Mouse (Mus musculus): Measurements from ENCODE around the gene Phb2. TPM values are rescaled to one million over a fixed set of nuclear protein-coding genes. Genes with fewer than 3 reads are reported as not detected.
A peak's percentile ranks its signal among the peaks of the same experiment; 100 is the strongest.

The Phb2 gene
- polyA plus RNA-seq, 1 experiment from 2014 or later, result 436 TPM

DNA sequence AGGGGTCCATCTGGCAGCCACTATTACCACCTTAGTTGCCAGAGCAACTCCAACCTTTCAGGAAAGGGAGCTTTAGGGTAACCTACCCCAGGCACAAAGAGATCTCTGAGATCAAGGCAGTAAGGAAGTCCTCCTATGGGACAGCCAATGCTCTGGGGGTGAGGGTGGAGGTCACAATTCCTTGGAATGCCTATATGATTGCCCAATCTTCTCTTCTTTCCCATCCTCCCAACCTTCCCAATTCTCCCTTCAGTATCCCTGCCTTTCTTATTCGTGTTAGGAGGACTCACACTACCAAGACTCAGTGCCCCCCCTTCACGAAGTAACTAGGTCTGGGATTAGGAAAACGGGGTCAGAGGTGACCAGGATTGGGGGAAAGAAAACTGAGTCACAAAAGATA lies 43.2 kb downstream of the Phb2 start:
- no peak for DNase-seq (ENCODE audit: low spot score)
- 7% methylated on average over 3 of the region's 3 CpGs for WGBS
- ATAC-seq (replicated peaks; ENCODE audit: low FRiP score, low TSS enrichment, low read depth), result no peak
- peak overlapping the region; percentile 70 for H3K4me2 ChIP-seq (ENCODE audit: low read length)
- peaks cover 7% of the 10 kb centered on the region for H3K36me3 ChIP-seq (ENCODE audit: control insufficient read depth, insufficient read depth, low read length)
- no peaks in the 10 kb centered on the region for H3K27me3 ChIP-seq (replicated peaks; ENCODE audit: control insufficient read depth, insufficient read depth, low read length)
- H3K4me3 ChIP-seq (ENCODE audit: low read depth, low read length), result peak overlapping the region; percentile 80
- H3K27ac ChIP-seq (ENCODE audit: low read depth), result peak overlapping the region; percentile 95; the same call in 1 of the 2 replicates
- H3K9ac ChIP-seq (ENCODE audit: low read length), result peak overlapping the region; percentile 92
- no peaks in the 10 kb centered on the region for H3K9me3 ChIP-seq (ENCODE audit: control insufficient read depth, low read length)
- peaks cover 36% of the 10 kb centered on the region for H3K4me1 ChIP-seq (replicated peaks; ENCODE audit: control insufficient read depth, insufficient read depth, low read length)

DNA sequence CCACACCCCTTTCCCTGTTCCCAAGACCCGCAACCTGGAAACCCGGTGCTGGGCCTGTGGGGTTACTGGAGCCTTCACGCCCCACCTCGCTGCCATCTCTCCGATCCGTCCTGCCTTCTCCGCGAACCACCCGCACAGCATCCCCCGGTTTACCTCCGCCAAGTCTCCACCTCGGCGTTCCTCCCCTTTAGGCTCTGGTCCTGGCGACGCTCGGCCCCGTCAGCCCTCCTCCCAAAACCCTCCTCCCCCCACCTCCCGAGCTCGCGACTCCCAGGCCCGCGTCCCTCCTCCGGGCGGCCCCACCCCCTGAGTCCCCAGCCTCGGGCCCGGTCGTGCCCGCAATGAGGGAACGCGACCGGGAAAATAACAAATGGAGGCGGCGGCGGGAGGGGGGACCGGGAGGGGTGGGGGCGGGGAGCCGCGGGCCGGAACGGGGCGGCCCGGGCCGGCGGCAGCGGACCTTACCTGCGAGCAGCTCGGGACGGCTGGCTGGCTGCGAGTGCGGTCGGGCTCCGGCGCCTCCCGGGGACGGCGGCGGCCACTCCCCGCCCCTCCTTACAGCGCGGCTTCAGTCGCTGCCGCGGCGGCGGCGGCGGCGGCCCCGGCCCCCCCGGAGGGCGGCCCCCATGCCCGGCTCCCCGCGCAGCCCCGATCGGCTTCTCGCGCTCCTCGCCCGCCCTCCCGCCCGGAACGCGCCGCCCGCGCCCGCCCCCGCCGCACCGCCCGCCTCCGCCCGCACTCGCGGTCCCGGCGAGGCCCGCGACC lies 43.9 kb downstream of the Phb2 start, which contains the start of the genes Gm45234 and Atn1:
Gene Gm45234 (minus strand): TSS at position 191 of the 765 bp plus-strand sequence.
Gene Atn1 (minus strand): TSS at position 694 of the 765 bp plus-strand sequence.
- peak; percentile 67 for ATAC-seq (replicated peaks; ENCODE audit: low FRiP score, low TSS enrichment, low read depth)
- H3K9ac ChIP-seq (ENCODE audit: low read length), result peak within 1 kb of the TSS; percentile 92
- peaks cover 36% of the 10 kb centered on the region for H3K4me1 ChIP-seq (replicated peaks; ENCODE audit: control insufficient read depth, insufficient read depth, low read length)
- H3K27ac ChIP-seq (ENCODE audit: low read depth), result peak within 1 kb of the TSS; percentile 95
- no peaks in the 10 kb centered on the region for H3K27me3 ChIP-seq (replicated peaks; ENCODE audit: control insufficient read depth, insufficient read depth, low read length)
- 0% methylated on average over 62 of the region's 100 CpGs for WGBS
- no peaks in the 10 kb centered on the region for H3K9me3 ChIP-seq (ENCODE audit: control insufficient read depth, low read length)
- peak within 1 kb of the TSS; percentile 70 for H3K4me2 ChIP-seq (ENCODE audit: low read length)
- peaks cover 7% of the 10 kb centered on the region for H3K36me3 ChIP-seq (ENCODE audit: control insufficient read depth, insufficient read depth, low read length)
- H3K4me3 ChIP-seq (ENCODE audit: low read depth, low read length), result peak within 1 kb of the TSS; percentile 80
- peak; percentile 85 for DNase-seq (ENCODE audit: low spot score)

DNA sequence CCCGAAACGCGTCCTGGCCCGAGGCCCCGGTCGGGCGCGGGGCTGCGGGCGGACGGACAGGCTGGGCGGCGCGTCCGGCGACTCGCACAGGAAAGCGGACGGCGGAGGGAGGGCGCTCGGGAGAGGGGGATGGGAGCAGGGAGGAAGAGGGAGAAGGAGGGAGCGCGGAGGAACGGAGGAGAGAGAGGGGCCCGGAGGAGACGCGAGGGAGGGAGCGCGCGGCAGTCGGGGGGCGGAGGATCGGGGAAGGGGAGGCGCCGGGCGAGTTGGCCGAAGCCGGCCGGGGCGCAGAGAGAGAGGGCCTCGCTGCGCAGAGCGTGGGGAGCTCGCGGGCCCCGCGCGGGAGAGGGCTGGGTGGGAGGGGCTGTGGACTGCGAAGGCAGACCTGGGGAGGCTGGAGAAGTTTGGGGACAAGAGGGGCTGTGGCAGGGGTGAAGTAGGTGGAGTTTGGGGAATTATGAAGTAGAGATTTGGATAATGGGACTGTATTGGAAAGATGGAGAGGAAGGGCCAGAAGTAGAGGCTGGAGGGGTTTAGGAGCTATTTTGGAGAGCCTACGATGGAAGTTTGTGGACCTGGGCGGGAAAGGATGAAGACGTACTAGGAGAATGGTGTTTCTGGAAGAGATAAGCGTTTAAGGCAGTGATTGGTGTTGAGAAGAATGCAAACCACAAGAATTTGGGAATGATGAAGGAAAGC lies 44.7 kb downstream of the Phb2 start:
- H3K4me1 ChIP-seq (replicated peaks; ENCODE audit: control insufficient read depth, insufficient read depth, low read length), result peaks cover 36% of the 10 kb centered on the region
- peak overlapping the region; percentile 80 for H3K4me3 ChIP-seq (ENCODE audit: low read depth, low read length)
- peak; percentile 90 for DNase-seq (ENCODE audit: low spot score)
- no peaks in the 10 kb centered on the region for H3K27me3 ChIP-seq (replicated peaks; ENCODE audit: control insufficient read depth, insufficient read depth, low read length)
- peak overlapping the region; percentile 92 for H3K9ac ChIP-seq (ENCODE audit: low read length)
- peaks cover 7% of the 10 kb centered on the region for H3K36me3 ChIP-seq (ENCODE audit: control insufficient read depth, insufficient read depth, low read length)
- under 1% methylated on average over 48 of the region's 54 CpGs for WGBS
- ATAC-seq (replicated peaks; ENCODE audit: low FRiP score, low TSS enrichment, low read depth), result peak; percentile 75
- peak overlapping the region; percentile 70 for H3K4me2 ChIP-seq (ENCODE audit: low read length)
- H3K27ac ChIP-seq (ENCODE audit: low read depth), result peak overlapping the region; percentile 95
- H3K9me3 ChIP-seq (ENCODE audit: control insufficient read depth, low read length), result no peaks in the 10 kb centered on the region

DNA sequence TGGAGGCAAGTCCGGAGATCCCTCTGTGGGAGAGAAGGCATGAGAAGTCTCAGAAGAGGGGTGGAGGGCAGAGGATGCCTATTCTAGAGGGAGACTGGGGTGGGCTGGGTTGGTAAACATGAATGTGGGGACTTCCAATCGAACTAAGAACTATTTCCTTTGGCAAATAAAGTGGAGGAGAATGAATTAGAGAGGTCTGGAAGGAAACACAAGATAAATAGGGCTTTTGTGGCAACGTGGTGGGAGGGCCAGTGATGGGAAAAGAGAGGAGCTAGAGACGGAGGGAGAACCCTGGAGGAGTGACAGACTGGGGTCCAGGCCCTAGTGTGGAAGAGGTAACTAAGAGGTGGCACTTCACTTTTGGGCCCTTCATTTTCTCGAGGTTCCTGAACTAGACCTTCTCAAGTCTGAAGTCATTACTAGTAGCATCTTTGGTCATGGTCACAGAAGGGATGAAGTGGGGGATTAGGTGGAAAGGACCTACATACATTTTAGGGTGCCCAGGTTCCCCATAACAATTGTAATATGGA lies 45.3 kb downstream of the Phb2 start:
- WGBS, result 10% methylated on average over 5 of the region's 5 CpGs
- no peaks in the 10 kb centered on the region for H3K9me3 ChIP-seq (ENCODE audit: control insufficient read depth, low read length)
- peaks cover 36% of the 10 kb centered on the region for H3K4me1 ChIP-seq (replicated peaks; ENCODE audit: control insufficient read depth, insufficient read depth, low read length)
- H3K27me3 ChIP-seq (replicated peaks; ENCODE audit: control insufficient read depth, insufficient read depth, low read length), result no peaks in the 10 kb centered on the region
- H3K27ac ChIP-seq (ENCODE audit: low read depth), result peak overlapping the region; percentile 95
- ATAC-seq (replicated peaks; ENCODE audit: low FRiP score, low TSS enrichment, low read depth) (no peak), DNase-seq (ENCODE audit: low spot score) (no peak)
- peak overlapping the region; percentile 70 for H3K4me2 ChIP-seq (ENCODE audit: low read length)
- peak overlapping the region; percentile 92 for H3K9ac ChIP-seq (ENCODE audit: low read length)
- H3K36me3 ChIP-seq (ENCODE audit: control insufficient read depth, insufficient read depth, low read length), result peaks cover 7% of the 10 kb centered on the region
- H3K4me3 ChIP-seq (ENCODE audit: low read depth, low read length), result peak overlapping the region; percentile 80

DNA sequence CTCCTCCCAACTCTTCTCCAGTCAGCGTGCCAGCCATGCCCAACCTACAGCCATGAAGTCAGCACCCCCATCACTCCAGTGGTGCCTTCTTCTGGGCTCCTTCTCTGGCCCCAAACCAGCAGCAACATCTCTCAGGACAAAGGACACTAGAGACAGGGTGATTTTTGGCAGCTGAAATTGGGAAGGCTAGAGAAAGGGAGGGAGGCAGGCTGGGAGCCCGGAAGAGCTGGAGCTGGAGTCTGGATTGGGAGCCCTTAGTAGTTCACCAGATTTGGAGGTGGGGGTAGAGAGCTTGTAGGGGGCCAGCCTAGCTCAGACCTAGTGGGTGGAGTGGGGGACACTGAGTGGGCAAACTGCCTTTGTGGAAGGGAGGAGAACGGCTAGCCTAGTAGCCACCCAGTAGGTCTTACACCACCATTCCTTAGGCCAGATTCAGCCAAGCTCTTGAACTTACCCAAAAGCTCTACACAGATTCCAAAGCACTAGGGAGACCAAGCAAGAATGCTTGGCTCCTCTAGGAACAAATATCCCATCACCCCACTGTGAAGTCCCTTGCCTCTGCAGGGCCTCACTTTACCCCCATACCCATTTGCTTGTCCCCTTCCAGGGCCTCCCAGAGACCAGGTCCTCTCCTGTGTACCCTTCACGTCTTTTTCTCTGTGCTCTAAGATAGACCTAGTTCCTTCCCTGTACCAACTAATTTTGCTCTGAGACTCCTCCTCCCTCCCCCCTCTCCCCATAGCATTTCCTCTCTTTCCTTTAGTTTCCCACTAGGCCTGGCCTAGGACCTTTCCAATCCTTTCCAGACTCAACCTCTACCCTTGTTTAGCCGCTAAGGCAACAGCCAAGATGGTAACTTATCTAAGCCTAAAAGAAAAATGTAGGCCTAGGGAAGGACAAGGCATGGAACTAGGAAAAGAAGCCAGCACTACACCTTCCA lies 46.0 kb downstream of the Phb2 start:
- WGBS, result 38% methylated on average over 5 of the region's 5 CpGs
- H3K36me3 ChIP-seq (ENCODE audit: control insufficient read depth, insufficient read depth, low read length), result peaks cover 2% of the 10 kb centered on the region; the same call in 1 of the 2 replicates
- no peaks in the 10 kb centered on the region for H3K27me3 ChIP-seq (replicated peaks; ENCODE audit: control insufficient read depth, insufficient read depth, low read length)
- DNase-seq (ENCODE audit: low spot score) (peak; percentile 73), ATAC-seq (replicated peaks; ENCODE audit: low FRiP score, low TSS enrichment, low read depth) (no peak)
- H3K4me2 ChIP-seq (ENCODE audit: low read length), result peak overlapping the region; percentile 70
- H3K9me3 ChIP-seq (ENCODE audit: control insufficient read depth, low read length), result no peaks in the 10 kb centered on the region
- H3K27ac ChIP-seq (ENCODE audit: low read depth), result peak overlapping the region; percentile 95
- H3K4me3 ChIP-seq (ENCODE audit: low read depth, low read length), result peak overlapping the region; percentile 80
- peaks cover 36% of the 10 kb centered on the region for H3K4me1 ChIP-seq (replicated peaks; ENCODE audit: control insufficient read depth, insufficient read depth, low read length)
- peak overlapping the region; percentile 92 for H3K9ac ChIP-seq (ENCODE audit: low read length)

DNA sequence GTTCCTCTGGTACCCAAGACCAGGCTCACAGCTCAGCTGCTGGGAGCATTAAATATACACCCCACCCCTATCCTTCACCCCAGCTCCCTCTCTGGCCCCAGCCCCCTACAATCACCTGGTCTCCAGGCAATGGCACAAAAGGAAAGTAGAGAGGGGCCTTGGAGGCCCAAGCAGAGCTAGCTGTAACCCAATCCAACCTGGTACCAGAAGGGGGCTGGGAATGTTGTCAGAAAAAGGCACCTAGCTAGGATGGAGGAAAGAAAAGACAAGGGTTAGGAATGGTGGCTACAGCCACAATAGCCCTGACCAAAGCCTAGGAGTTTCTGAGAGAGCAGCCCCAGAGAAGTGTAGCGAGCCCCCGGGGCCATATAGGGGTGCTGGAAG lies 46.7 kb downstream of the Phb2 start:
- Histone ChIP-seq H3K27me3 (replicated peaks; ENCODE audit: control insufficient read depth, insufficient read depth, low read length) (no peaks in the 10 kb centered on the region), H3K9ac (ENCODE audit: low read length) (peak overlapping the region; percentile 0), H3K36me3 (ENCODE audit: control insufficient read depth, insufficient read depth, low read length) (no peaks in the 10 kb centered on the region), H3K4me1 (replicated peaks; ENCODE audit: control insufficient read depth, insufficient read depth, low read length) (peaks cover 34% of the 10 kb centered on the region), H3K27ac (ENCODE audit: low read depth) (peak overlapping the region; percentile 95), H3K4me3 (ENCODE audit: low read depth, low read length) (no peak overlapping the region), H3K4me2 (ENCODE audit: low read length) (peak overlapping the region; percentile 70), H3K9me3 (ENCODE audit: control insufficient read depth, low read length) (no peaks in the 10 kb centered on the region)
- DNase-seq (ENCODE audit: low spot score) (no peak), ATAC-seq (replicated peaks; ENCODE audit: low FRiP score, low TSS enrichment, low read depth) (no peak)
- 50% methylated on average over 2 of the region's 2 CpGs for WGBS

DNA sequence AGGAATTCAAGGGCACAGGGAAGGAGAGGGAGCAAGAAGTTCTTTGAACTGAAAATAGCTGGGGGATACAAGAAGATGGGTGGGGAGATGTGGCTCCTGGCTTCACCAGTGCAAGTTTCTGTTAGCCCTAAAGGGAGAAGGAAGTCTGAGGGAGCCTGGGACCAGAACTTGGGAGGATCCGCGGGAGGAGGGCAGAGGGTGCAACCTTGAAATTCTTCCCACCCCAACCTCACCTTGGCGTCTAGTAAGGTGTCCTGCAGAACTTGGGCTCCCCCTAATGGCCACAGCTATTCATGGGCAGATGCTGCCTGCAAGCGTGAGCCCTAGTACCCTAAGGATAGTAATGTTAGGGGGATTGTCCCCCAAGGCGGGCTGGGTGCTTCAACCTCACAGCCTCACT lies 47.1 kb downstream of the Phb2 start:
- Histone ChIP-seq H3K9me3 (ENCODE audit: control insufficient read depth, low read length) (no peaks in the 10 kb centered on the region), H3K4me3 (ENCODE audit: low read depth, low read length) (no peak overlapping the region), H3K4me2 (ENCODE audit: low read length) (peak overlapping the region; percentile 70), H3K4me1 (replicated peaks; ENCODE audit: control insufficient read depth, insufficient read depth, low read length) (peaks cover 30% of the 10 kb centered on the region), H3K36me3 (ENCODE audit: control insufficient read depth, insufficient read depth, low read length) (no peaks in the 10 kb centered on the region), H3K27ac (ENCODE audit: low read depth) (peak overlapping the region; percentile 95), H3K9ac (ENCODE audit: low read length) (peak overlapping the region; percentile 0; the same call in 1 of the 2 replicates), H3K27me3 (replicated peaks; ENCODE audit: control insufficient read depth, insufficient read depth, low read length) (no peaks in the 10 kb centered on the region)
- peak; percentile 23 for ATAC-seq (replicated peaks; ENCODE audit: low FRiP score, low TSS enrichment, low read depth)
- under 1% methylated on average over 5 of the region's 5 CpGs for WGBS
- DNase-seq (ENCODE audit: low spot score), result peak; percentile 94

DNA sequence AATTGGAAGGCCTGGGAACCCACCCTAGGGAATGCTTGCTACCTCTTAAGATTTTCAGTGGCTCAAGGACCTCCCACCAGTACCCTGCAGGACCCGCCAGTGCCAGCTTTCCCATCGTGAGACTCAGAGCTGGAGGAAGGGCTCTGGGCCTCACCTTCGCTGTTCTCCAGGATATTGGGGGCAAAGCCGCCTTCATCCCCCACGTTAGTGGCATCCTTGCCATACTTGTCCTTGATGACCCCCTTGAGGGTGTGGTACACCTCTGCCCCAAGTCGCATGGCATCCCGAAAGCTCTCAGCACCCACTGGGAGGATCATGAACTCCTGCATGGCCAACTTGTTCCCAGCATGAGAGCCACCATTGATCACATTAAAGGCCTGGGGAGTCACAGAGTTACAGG lies 53.8 kb downstream of the Phb2 start:
- peaks cover 8% of the 10 kb centered on the region for H3K4me1 ChIP-seq (replicated peaks; ENCODE audit: control insufficient read depth, insufficient read depth, low read length)
- no peak for ATAC-seq (replicated peaks; ENCODE audit: low FRiP score, low TSS enrichment, low read depth)

More for the DNA sequence above, 53.8 kb downstream of the Phb2 start:
- H3K36me3 ChIP-seq (ENCODE audit: control insufficient read depth, insufficient read depth, low read length), result no peaks in the 10 kb centered on the region
- H3K9me3 ChIP-seq (ENCODE audit: control insufficient read depth, low read length), result no peaks in the 10 kb centered on the region
- WGBS, result 87% methylated on average over 7 of the region's 7 CpGs
- no peak overlapping the region for H3K4me2 ChIP-seq (ENCODE audit: low read length)
- no peak overlapping the region for H3K27ac ChIP-seq (ENCODE audit: low read depth)
- no peak overlapping the region for H3K4me3 ChIP-seq (ENCODE audit: low read depth, low read length)
- H3K27me3 ChIP-seq (replicated peaks; ENCODE audit: control insufficient read depth, insufficient read depth, low read length), result 0 out of 2 replicates have a peak, but pooled peaks cover 3% of the 10 kb centered on the region
- no peak for DNase-seq (ENCODE audit: low spot score)
- no peak overlapping the region for H3K9ac ChIP-seq (ENCODE audit: low read length)
